Mouse (Mus musculus) megakaryocyte, embryonic 14.5 days (primary cell): ENCODE data around the gene Dnmt3a. TPM values are rescaled to one million over a fixed set of nuclear protein-coding genes. Genes with fewer than 3 reads are reported as not detected.
"Not testable (repeated sequence)": the region's sequence is repeated elsewhere in the genome, so short reads cannot be mapped to it uniquely, and the experiment has no call there.

Experiments used
- H3K27me3 ChIP-seq: replicated peaks from 2 replicates; pipeline ENCODE3; 2012; ENCODE audit warnings: inconsistent platforms
- H3K36me3 ChIP-seq: replicated peaks from 2 replicates; pipeline ENCODE3; 2012; ENCODE audit warnings: low read length, inconsistent platforms, mixed read lengths
- H3K4me1 ChIP-seq: 2 replicates; pipeline ENCODE4 v1.6.1; 2012; ENCODE audit warnings: inconsistent platforms
- H3K4me3 ChIP-seq: replicated peaks from 2 replicates; pipeline ENCODE3; 2012; ENCODE audit warnings: moderate library complexity, mild to moderate bottlenecking, inconsistent platforms
- H3K9me3 ChIP-seq: 2 replicates; pipeline ENCODE4 v1.6.1; 2012; ENCODE audit warnings: inconsistent platforms
- FLI1 ChIP-seq: IDR thresholded peaks from 2 replicates; pipeline ENCODE4 v1.6.1; 2012; ENCODE audit warnings: low read length, inconsistent platforms, mixed read lengths
- GATA1 ChIP-seq: IDR thresholded peaks from 3 replicates; pipeline ENCODE4 v1.6.1; 2012; ENCODE audit warnings: mixed read lengths, low read length, inconsistent platforms, borderline replicate concordance
- polyA plus RNA-seq: library from polyadenylated mRNA; stranded (reverse); fragments of >175 nt; gene quantifications from 2 replicates; pipeline ENCODE4 v1.2.3, GENCODE M21; 2012; ENCODE audit warnings: low replicate concordance; ENCODE audit not compliant: insufficient read depth

Gene Dnmt3a
- polyA plus RNA-seq, 1 experiment, result 30.1 TPM

DNA sequence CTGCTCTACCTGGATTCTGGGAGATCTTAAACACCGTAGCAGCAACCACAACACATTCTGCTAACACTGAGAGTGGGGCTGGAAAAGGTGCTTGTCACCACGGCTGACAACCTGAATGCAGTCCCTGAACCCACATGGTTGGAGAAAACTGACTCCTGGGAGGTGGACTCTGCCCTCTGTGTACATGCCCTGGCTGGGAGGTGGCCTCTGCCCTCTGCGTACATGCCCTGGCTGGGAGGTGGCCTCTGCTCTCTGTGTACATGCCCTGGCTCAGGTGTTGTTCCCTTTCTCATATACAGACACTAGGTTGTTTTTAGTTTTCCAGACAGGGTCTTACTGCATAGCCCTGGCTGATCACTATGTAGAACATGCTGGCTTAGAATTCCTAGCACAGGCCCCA is 113.6 kb downstream of the Dnmt3a start:
- Histone ChIP-seq H3K27me3 (peaks cover 15% of the 10 kb centered on the region), H3K36me3 (peaks cover 7% of the 10 kb centered on the region), H3K4me3 (no peak overlapping the region), H3K9me3 (no peaks in the 10 kb centered on the region), H3K4me1 (peaks cover 22% of the 10 kb centered on the region)
- TF ChIP-seq FLI1, result no peak
- no peak for TF ChIP-seq GATA1

DNA sequence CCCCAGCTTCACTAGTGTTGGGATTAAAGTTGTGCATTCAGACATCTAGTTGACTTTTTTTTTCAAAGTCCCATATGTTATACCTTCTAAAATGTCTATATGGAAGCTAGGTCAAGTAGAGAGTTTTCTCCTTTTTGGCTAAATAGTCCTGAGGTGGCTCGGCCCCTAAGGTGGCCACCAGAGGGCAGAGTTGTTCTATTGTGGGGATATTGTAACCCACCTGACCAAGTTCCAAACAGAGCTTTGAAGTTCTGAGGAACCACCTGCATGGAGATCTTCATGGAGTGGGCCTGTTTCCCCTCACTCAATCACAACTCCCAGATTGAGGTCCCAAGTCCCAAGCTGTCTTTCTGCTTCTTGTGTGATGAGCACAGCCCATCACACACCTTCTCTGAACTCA is 120.3 kb downstream of the Dnmt3a start:
- Histone ChIP-seq H3K9me3 (no peaks in the 10 kb centered on the region), H3K4me1 (peaks cover 8% of the 10 kb centered on the region; the same call in 1 of the 2 replicates), H3K4me3 (no peak overlapping the region), H3K27me3 (peaks cover 24% of the 10 kb centered on the region), H3K36me3 (no peaks in the 10 kb centered on the region)
- TF ChIP-seq FLI1 (no peak), GATA1 (no peak)

DNA sequence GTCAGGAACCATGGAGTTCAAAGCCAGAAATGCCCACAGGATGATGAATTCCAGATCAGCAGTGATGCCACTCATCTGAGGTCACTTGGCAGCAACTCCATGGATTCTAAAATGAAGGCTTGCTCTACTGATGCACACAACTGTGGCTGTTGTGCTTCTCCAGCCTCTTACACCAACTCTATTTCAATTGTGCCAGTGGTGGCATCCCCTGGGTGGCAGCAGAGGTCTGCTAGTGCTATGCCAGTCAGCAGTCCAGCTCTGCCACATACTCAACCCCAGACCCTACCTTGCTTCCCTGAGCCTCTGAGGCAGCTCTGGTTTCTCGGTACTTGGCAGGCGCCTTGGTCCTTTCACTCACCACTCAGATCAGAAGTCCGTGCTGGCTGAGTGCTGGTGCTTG is 123.0 kb downstream of the Dnmt3a start:
- TF ChIP-seq GATA1 (no peak), FLI1 (no peak)
- peaks cover 24% of the 10 kb centered on the region for H3K27me3 ChIP-seq
- no peaks in the 10 kb centered on the region for H3K36me3 ChIP-seq
- peaks cover 3% of the 10 kb centered on the region; the same call in 1 of the 2 replicates for H3K4me1 ChIP-seq
- H3K9me3 ChIP-seq, result peaks cover 1% of the 10 kb centered on the region
- no peak overlapping the region for H3K4me3 ChIP-seq

DNA sequence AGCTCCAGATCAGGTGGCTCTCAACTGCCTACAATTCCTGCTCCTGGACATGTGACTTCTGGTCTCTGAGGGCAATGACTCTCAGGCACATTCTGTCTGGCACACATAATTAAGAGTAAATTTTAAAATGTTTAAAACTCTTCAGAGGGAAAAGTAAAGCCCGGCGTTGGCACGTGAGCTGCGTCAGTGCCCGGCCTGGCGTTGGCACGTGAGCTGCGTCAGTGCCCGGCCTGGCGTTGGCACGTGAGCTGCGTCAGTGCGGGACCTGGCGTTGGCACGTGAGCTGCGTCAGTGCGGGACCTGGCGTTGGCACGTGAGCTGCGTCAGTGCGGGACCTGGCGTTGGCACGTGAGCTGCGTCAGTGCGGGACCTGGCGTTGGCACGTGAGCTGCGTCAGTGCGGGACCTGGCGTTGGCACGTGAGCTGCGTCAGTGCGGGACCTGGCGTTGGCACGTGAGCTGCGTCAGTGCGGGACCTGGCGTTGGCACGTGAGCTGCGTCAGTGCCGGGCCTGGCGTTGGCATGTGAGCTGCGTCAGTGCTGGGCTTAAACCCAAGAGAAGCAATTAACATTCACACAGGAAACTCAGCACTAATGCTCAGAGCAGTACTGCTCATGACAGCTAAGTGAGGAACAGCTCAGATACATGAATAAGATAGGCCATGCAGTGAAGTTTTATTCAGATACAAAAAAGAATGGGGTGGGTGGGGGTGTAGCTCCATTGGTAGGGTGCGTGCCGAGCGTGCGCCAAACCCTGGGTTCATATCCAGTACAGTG is 124.5 kb downstream of the Dnmt3a start:
- not testable (repeated sequence) for H3K4me1 ChIP-seq, H3K9me3 ChIP-seq, H3K4me3 ChIP-seq, H3K36me3 ChIP-seq
- peaks cover 24% of the 10 kb centered on the region for H3K27me3 ChIP-seq

DNA sequence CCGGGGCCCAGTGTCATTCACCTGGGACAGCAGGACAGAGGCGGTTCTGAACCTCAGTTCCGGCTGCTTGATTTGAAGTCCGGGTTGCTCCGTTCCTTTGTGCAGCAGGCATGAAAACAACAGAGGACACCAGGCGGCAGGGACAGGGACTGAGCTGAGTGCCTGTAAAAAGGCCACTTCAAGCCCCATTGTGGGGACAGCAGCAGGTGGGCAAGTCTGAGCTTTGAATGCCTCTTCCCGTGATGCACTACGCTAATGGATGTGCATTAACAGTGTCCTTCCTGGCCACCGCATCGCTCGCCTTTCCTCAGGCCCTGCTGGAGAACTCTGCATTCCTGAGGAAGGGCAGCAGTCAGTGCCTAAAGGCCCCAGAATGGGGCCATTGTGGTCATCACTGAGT is 136.2 kb downstream of the Dnmt3a start:
- Histone ChIP-seq H3K27me3 (peaks cover 27% of the 10 kb centered on the region), H3K4me3 (no peak overlapping the region), H3K4me1 (no peaks in the 10 kb centered on the region), H3K36me3 (no peaks in the 10 kb centered on the region), H3K9me3 (no peaks in the 10 kb centered on the region)
- TF ChIP-seq FLI1, result no peak
- no peak for TF ChIP-seq GATA1

DNA sequence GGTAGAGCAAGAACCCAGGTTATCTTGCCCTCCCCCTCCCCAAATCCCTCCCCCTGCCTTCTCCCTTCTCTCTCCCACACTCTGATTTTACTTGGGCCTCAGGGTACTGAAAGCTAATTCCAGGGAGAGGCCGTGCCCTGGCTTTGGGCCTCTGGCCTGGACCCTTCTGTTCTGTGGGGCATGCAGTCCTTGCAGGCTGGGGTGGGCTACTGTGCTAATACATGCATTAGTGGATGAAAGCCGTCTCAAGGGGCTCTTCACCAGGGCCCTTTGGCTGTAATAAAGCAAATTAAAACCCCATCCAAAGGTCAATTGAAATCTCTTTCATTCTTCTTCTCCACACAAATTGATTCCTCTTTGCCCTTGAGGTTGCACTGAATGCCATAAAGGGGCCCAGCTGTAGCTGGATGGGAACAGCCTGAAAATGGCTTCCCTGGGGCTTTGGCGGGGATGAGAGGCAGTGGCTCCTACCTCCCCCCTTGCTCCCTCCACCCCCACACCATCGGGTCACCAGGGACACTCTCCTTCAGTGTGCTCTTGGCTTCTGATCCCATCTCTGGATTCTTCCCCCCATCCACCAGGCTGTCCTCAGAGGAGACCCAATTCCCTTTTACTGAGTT is 138.8 kb downstream of the Dnmt3a start:
- Histone ChIP-seq H3K36me3 (no peaks in the 10 kb centered on the region), H3K4me1 (no peaks in the 10 kb centered on the region), H3K9me3 (no peaks in the 10 kb centered on the region), H3K4me3 (no peak overlapping the region), H3K27me3 (peaks cover 34% of the 10 kb centered on the region)
- TF ChIP-seq FLI1 (no peak), GATA1 (no peak)

DNA sequence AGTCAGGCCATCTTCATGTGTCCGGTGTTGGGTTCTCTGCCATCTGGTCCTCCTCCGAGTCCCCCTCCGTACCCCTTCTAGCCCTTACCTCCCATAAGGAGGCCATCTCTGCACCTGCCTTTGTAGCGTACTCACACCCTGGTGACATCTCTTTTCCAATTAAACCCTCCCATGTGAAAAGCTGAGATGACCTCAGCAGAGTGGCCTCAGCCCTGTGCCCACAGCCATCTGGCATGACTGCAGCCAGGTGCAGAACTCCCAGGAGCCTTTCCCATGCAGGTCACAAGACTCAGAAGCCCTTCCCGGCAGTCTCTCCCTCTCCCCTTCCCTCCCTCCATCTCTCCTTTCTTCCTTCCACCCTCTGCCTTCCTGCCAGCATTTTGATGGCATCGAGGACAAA is 141.7 kb downstream of the Dnmt3a start:
- no peaks in the 10 kb centered on the region for H3K9me3 ChIP-seq
- no peaks in the 10 kb centered on the region for H3K36me3 ChIP-seq
- H3K4me1 ChIP-seq, result no peaks in the 10 kb centered on the region
- H3K27me3 ChIP-seq, result peaks cover 24% of the 10 kb centered on the region
- no peak overlapping the region for H3K4me3 ChIP-seq
- TF ChIP-seq FLI1 (no peak), GATA1 (no peak)

DNA sequence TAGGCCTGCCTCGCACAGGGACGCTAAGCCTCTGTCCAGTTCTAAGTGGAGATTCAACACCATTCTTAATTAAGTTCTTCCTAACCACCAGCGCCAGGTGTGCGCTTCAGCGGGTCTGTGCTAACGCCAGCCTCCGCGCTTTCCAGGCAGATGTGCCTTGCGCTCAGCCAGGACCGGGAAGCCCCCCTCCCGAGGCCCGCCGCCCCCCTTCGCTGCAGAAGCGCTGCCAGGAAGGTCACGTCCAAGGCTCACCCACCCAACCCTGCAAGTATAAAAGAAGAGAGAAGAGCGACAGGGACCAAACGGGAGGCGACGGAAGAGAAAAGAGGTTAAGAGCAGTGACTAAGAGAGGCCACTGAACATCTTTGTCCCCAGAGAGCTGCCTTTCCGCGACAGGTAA is 148.8 kb downstream of the Dnmt3a start, which contains the start of gene Pomc:
Pomc (plus strand) TSS at position 301 of the 400 bp plus-strand sequence.
- no peaks in the 10 kb centered on the region for H3K36me3 ChIP-seq
- TF ChIP-seq GATA1, result no peak
- no peak for TF ChIP-seq FLI1
- H3K27me3 ChIP-seq, result peaks cover 34% of the 10 kb centered on the region
- no peak within 1 kb of the TSS for H3K4me3 ChIP-seq
- H3K9me3 ChIP-seq, result 0 out of 2 replicates have a peak, but pooled peaks cover 2% of the 10 kb centered on the region
- H3K4me1 ChIP-seq, result peaks cover 2% of the 10 kb centered on the region

DNA sequence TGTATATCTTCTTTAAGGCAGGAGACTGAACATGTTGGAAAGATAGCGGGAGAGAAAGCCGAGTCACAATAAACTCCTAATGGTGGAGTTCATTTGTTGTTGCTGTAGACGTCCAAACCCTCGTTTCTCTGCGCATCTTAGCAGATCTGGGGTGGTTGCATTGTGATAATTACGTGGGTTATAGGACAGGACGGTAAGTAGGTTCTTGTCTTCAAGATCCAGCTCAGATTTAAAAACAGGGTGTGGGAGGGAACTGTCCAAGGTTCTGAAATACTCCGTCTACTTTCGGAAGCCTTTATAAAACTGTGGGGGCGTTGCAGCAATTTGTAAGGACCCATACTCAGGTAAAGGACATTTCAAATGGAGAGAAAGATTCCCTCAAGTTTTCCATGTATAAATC is 149.6 kb downstream of the Dnmt3a start:
- TF ChIP-seq FLI1 (no peak), GATA1 (no peak)
- peaks cover 39% of the 10 kb centered on the region for H3K27me3 ChIP-seq

DNA sequence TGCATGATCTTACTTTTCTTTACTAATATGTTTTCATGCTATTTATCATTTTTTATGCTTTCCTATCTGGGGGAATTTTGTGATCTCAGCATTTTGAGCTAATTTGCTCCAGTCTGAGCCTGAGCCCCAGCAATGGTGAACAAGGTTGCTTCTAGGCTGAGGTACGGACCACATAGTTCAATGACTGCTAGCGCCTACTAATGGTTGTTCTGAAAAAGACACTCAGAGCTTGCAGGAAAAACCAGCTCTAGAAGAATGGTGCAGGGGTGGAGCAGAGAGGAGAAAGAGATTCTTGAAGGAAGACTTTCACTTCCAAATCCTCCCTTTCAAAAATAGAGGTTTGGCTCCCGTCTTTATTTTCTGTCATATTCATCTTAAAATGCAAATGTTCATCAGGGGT is 150.5 kb downstream of the Dnmt3a start:
- Histone ChIP-seq H3K9me3 (0 out of 2 replicates have a peak, but pooled peaks cover 4% of the 10 kb centered on the region), H3K4me1 (peaks cover 14% of the 10 kb centered on the region), H3K36me3 (no peaks in the 10 kb centered on the region), H3K27me3 (peaks cover 39% of the 10 kb centered on the region), H3K4me3 (no peak overlapping the region)
- TF ChIP-seq GATA1, result no peak
- no peak for TF ChIP-seq FLI1

More for the DNA sequence above, 149.6 kb downstream of the Dnmt3a start:
- Histone ChIP-seq H3K9me3 (0 out of 2 replicates have a peak, but pooled peaks cover 4% of the 10 kb centered on the region), H3K4me1 (peaks cover 9% of the 10 kb centered on the region), H3K4me3 (no peak overlapping the region), H3K36me3 (no peaks in the 10 kb centered on the region)
